Mouse (Mus musculus): ENCODE measurements around the gene Dnm3. TPM values are rescaled to one million over a fixed set of nuclear protein-coding genes. Genes with fewer than 3 reads are reported as not detected.

Gene Dnm3
- polyA plus RNA-seq, 1 experiment from 2014 or later: 25.7 TPM

DNA sequence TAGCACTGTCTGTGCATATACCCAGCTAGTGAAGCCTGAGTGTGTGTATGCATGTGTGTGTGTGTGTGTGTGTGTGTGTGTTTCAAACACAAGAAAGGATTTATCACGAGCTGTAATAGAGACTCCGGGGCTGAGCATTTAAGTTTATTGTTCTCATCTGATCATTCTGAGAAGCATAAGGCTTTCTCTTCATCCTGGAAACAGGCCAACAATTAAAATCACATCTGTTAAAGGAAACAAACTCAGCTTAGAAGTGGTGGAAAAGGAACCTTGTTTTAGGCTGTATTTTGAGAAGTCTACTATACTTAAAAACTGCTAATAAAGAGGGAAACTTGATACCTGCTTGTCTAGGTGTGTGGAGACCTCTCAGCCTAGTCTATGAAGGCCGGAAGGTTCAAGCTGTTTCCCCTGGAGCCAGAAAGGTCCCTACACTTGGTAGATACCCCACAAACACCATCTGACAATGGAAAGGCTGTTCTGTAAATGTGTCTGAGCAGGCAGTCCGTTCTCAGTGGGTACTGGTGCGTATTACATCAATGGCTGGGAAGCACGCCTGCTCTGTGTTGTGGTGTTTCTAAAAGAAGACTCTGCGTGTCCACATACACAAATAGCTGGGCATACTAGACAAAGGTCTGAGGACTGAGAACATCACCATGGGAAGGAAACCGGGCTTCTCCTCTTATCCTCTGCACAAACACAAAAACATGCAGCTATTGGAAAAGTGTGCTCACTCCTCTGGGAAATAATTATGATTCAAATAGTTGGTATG, 290.3 kb downstream of the Dnm3 start:
- Histone ChIP-seq H3K4me3 (no peak overlapping the region), H3K27ac (peak overlapping the region; percentile 76), H3K4me2 (replicated peaks) (no peak overlapping the region), H3K4me1 (peaks cover 32% of the 10 kb centered on the region), H3K9me3 (replicated peaks) (no peaks in the 10 kb centered on the region), H3K9ac (no peak overlapping the region), H3K27me3 (no peaks in the 10 kb centered on the region), H3K36me3 (no peaks in the 10 kb centered on the region)
- 54% methylated on average over 8 of the region's 8 CpGs for WGBS
- no peak for ATAC-seq (ENCODE audit: low FRiP score)

DNA sequence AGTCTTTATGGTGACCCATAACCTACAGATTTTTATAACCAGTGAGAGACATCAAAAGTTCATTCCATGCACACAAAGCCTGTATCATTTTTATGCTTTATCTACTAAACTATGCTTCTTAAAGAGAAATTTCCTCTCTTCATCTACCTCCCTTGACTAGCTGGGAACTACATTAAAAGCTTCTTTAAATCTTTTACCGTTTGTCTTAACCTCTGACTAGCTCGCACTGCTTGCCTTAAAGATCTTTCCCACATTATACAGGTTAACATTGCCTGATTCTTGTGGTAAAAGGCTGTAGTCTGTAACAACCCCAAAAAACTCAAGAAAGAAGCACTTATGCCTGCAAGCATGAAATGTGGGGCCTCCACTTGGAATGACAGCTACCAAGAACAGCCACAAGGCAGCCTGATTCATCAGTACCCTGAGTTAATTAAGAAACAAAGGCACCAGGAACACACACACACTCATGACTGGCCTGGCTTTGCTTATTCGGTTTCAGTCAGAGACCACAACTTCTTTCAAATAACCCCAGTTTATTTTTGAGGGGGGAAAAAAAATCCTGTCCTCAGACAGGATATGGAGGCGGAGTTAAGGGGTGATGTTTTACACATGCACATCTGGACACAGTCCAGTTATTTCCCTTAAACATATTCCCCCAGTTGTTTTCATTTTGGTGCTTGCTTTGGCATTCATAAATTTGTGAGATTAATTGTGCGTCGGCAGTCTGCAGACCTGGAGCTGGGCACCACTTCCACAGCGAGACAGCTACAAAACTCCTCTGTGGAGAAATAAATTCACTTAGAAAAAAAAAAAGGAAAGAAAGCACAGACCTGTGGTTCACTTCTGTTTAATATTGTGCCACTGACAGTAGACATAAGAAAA, 291.1 kb downstream of the Dnm3 start:
- H3K4me1 ChIP-seq: peaks cover 32% of the 10 kb centered on the region
- no peak overlapping the region for H3K9ac ChIP-seq
- peak overlapping the region; percentile 76 for H3K27ac ChIP-seq
- H3K9me3 ChIP-seq (replicated peaks): no peaks in the 10 kb centered on the region
- 59% methylated on average over 7 of the region's 7 CpGs for WGBS
- no peak for ATAC-seq (ENCODE audit: low FRiP score)
- no peak overlapping the region for H3K4me3 ChIP-seq
- no peak overlapping the region for H3K4me2 ChIP-seq (replicated peaks)
- H3K36me3 ChIP-seq: no peaks in the 10 kb centered on the region
- no peaks in the 10 kb centered on the region for H3K27me3 ChIP-seq

DNA sequence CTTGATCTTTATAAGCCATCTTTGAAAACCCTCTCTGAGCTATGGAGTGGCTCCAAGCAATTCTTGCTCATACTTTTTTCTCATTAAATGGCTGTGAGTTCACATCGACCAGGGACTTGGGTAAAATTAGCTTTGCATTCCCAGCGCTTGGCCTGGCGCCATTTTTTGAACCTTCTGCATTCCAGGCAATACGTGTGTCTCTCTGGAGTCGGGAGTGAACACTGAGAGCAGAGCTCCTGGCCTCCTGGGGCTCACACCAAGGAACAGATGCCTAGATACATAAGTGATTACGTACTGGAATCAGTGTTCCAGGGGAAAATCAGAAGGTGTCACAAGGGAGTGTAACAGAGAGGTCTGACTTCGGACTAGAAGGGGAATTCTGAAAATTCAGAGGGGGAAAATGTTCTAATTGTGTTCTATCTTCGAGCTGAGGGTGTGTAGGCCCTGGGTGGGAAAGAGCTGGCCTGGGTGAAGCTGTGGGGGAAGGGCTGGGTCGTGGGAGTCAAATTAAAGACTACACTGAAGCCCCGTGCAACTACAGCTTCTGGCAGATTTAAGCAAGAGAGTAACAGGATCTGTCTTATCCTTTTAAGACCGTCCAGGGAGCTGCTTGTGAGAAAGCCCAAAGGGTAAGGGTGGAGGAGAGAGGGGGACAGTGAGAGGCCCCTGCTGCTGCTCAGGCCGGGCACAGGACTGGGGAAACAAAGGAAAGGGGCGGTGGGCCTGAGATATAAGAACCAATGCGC, 293.7 kb downstream of the Dnm3 start:
- WGBS: 45% methylated on average over 14 of the region's 14 CpGs
- no peak overlapping the region for H3K4me3 ChIP-seq
- no peak overlapping the region for H3K4me2 ChIP-seq (replicated peaks)
- no peaks in the 10 kb centered on the region for H3K27me3 ChIP-seq
- no peak overlapping the region for H3K9ac ChIP-seq
- peak overlapping the region; percentile 72 for H3K27ac ChIP-seq
- H3K9me3 ChIP-seq (replicated peaks): no peaks in the 10 kb centered on the region
- no peaks in the 10 kb centered on the region for H3K36me3 ChIP-seq
- peaks cover 38% of the 10 kb centered on the region for H3K4me1 ChIP-seq
- no peak for ATAC-seq (ENCODE audit: low FRiP score)

DNA sequence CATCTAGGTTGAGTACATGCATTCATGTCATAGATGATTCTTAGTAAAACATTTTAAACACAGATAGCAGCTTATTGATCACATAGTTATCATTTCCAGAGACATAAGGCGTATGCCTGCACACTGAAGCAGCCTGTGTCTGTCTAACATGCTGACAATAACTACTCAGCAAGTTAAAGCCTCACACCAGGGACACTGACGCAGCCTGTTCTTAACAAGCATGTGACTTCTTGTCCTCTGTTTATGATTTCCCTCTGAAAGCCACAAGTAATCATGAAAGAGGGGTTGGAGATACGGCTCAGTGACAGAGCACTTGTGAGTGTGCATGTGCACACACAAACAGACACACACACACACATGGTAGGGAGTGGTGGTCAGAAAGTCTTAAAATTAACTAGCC, 294.4 kb downstream of the Dnm3 start:
- Histone ChIP-seq H3K4me3 (no peak overlapping the region), H3K27ac (peak overlapping the region; percentile 67), H3K27me3 (no peaks in the 10 kb centered on the region), H3K36me3 (no peaks in the 10 kb centered on the region), H3K9me3 (replicated peaks) (no peaks in the 10 kb centered on the region), H3K4me1 (peaks cover 38% of the 10 kb centered on the region), H3K4me2 (replicated peaks) (no peak overlapping the region), H3K9ac (no peak overlapping the region)
- 67% methylated on average over 3 of the region's 3 CpGs for WGBS
- no peak for ATAC-seq (ENCODE audit: low FRiP score)

DNA sequence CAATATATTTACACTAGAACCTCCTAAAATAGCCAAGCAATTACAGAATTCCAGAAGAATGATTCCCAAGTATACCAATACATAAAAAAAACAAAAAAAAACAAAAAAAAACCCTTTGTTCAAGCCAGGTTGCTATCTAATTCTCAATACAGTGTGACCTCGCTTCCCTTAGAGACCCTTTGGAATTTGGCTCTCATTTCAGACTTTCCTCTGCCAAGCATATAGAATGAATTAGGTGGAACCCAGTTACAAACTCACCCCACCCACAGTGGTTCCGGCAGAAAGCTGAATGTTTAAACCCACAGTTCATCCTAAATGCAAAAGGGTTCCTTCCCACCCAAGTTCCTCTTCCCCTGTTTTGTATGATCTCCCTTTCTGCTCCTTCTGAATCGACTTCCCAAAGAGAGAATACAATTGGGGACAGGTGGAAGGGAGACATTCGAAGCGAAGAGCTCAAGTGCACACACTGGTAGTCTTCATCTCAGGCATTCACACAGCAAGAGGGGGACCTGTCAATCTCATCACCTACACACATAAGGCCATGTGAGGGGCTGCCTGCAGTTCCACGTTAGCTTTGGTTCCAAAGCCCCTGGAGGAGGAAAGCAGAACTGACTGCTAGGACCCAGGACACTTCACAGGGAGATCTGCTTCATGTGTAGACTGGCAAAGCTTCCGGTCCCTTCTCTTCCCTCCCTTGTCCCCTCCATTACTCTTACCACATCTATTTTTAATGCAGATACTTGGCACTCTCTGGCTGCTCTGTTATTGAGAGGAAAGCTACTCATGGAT, 296.5 kb downstream of the Dnm3 start:
- 70% methylated on average over 7 of the region's 7 CpGs for WGBS
- no peak for ATAC-seq (ENCODE audit: low FRiP score)
- H3K9ac ChIP-seq: no peak overlapping the region
- H3K27me3 ChIP-seq: no peaks in the 10 kb centered on the region
- H3K36me3 ChIP-seq: no peaks in the 10 kb centered on the region
- H3K4me2 ChIP-seq (replicated peaks): no peak overlapping the region
- H3K9me3 ChIP-seq (replicated peaks): no peaks in the 10 kb centered on the region
- H3K27ac ChIP-seq: no peak overlapping the region
- H3K4me3 ChIP-seq: no peak overlapping the region
- H3K4me1 ChIP-seq: peaks cover 25% of the 10 kb centered on the region

DNA sequence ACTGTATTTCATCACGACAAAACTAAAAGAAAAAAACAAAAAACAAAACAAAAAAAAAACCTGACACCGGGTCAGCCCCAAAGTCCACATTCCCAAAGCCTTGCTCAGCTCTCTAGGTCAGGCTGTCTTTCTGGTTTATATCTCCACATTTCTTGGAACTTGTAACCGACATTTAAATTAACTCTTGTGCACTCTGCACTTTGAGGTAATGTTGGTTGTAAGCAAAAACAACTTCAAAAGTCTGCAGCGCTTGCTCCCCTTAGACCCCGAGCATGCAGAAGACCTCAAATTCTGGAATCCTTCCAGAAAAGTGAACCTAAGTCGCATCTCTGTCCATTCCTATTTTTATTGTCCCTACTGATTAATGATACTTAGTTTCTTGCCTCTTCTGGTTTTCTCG, 297.4 kb downstream of the Dnm3 start:
- H3K27ac ChIP-seq: no peak overlapping the region
- H3K27me3 ChIP-seq: no peaks in the 10 kb centered on the region
- peaks cover 25% of the 10 kb centered on the region for H3K4me1 ChIP-seq
- no peak overlapping the region for H3K4me3 ChIP-seq
- no peaks in the 10 kb centered on the region for H3K36me3 ChIP-seq
- no peak for ATAC-seq (ENCODE audit: low FRiP score)
- 81% methylated on average over 7 of the region's 7 CpGs for WGBS
- H3K9ac ChIP-seq: no peak overlapping the region
- H3K9me3 ChIP-seq (replicated peaks): no peaks in the 10 kb centered on the region
- no peak overlapping the region for H3K4me2 ChIP-seq (replicated peaks)

DNA sequence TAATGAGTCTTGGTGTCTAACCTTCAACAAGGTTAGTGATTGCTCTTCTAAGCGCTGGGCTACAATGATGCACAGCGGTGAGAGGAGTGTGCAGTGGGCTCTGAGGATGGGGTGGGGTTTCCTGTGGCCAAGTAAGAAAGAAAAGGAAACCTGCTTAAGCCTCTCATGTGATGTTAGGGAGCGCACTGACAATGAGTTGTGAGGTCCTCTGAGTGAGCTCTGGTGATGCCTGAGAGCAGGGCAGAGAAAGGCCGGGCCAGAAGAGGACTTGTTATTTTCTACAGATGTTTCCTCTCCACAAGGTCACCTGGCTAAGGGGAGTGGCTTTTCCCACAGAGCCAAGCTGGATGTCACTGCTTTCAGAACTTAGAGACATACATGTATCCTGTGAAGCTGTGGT, 298.4 kb downstream of the Dnm3 start:
- Histone ChIP-seq H3K9ac (no peak overlapping the region), H3K27me3 (no peaks in the 10 kb centered on the region), H3K27ac (no peak overlapping the region), H3K4me1 (peaks cover 20% of the 10 kb centered on the region), H3K4me2 (replicated peaks) (no peak overlapping the region), H3K4me3 (no peak overlapping the region), H3K9me3 (replicated peaks) (no peaks in the 10 kb centered on the region), H3K36me3 (no peaks in the 10 kb centered on the region)
- 92% methylated on average over 4 of the region's 4 CpGs for WGBS
- no peak for ATAC-seq (ENCODE audit: low FRiP score)

DNA sequence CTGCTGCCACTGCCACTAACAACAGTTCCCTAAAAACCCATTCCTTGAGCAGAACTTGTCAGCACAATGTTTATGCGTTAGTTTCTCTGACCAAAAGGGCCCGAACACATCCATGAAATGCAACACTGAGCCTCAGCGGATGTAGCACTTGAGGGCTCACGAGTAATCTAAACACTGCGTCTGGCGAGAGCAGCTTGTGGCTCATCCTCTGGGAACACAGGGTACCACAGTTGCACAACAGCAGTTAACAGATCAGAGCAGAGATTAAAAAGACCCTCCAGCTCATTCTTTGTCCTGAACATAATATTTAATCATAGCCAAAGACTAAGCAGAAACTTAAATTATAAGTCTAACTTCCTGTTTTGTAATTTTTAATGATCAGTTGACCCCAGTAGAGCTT, 305.0 kb downstream of the Dnm3 start:
- no peaks in the 10 kb centered on the region for H3K9me3 ChIP-seq (replicated peaks)
- H3K27me3 ChIP-seq: no peaks in the 10 kb centered on the region
- no peak for ATAC-seq (ENCODE audit: low FRiP score)

DNA sequence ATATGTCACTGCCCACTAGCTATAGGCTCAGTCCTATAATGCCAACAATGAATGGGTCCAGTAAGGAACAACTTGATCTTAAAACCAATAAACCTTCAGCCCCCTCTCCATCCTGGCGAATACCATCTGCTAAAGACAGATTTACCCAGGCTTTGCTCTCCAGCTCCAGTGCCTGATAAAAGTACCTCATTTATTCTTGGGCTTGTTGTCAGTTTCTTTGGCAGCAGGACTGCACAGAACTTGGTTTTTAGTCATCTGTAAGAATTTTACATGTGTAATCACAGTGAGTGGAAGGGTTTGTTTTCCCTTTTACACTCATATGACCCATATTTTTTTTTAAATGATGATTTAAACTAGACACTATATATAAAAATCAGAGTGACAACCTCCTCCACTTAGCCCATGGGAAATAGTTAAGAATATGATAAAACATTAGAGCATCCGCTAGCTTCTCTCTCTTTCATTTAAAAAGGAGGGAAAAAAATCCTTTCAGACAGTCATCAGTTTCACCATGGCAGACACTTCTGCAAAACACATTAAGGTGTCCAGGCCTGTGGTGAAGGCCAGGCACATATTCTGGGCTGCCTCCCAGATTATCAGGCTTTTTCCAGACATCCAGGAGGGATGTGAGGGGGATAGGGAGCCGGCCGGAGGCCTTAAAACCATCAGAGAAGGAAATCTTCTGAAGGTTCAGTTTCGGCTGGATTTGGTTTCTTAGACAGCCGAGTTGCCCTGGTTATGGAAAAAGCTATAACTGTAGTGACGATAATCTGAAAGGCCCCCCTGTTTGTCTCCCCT, 313.9 kb downstream of the Dnm3 start:
- no peak overlapping the region for H3K27ac ChIP-seq
- no peaks in the 10 kb centered on the region for H3K4me1 ChIP-seq
- H3K9me3 ChIP-seq (replicated peaks): no peaks in the 10 kb centered on the region
- ATAC-seq (ENCODE audit: low FRiP score): no peak
- no peak overlapping the region for H3K9ac ChIP-seq
- no peak overlapping the region for H3K4me2 ChIP-seq (replicated peaks)
- no peaks in the 10 kb centered on the region for H3K36me3 ChIP-seq
- H3K4me3 ChIP-seq: no peak overlapping the region
- no peaks in the 10 kb centered on the region for H3K27me3 ChIP-seq
- WGBS: 77% methylated on average over 7 of the region's 7 CpGs

More for the DNA sequence above, 305.0 kb downstream of the Dnm3 start:
- Histone ChIP-seq H3K4me2 (replicated peaks) (no peak overlapping the region), H3K36me3 (no peaks in the 10 kb centered on the region), H3K27ac (no peak overlapping the region), H3K4me1 (0 out of 2 replicates have a peak, but pooled peaks cover 3% of the 10 kb centered on the region), H3K9ac (no peak overlapping the region), H3K4me3 (no peak overlapping the region)
- 61% methylated on average over 6 of the region's 6 CpGs for WGBS

DNA sequence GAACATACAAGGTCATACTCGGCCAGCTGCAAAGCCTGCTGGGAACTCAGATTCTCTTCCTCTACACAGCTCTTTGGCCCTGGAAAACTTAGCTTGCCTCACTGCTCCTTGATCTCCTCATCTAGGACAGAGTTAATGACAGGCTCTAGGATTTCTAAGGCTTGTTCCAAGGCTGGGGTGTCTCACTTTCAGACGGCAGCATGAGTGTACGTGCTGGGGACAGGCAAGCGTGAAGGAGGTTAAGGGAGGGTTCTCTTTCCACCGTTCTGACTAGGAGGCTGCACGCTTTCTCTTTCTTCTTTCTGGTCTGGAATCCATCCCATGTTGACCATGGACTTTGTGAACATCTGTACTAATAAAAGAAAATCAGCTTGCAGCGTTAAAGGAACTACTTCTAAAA, 315.2 kb downstream of the Dnm3 start:
- H3K36me3 ChIP-seq: no peaks in the 10 kb centered on the region
- 80% methylated on average over 7 of the region's 7 CpGs for WGBS
- no peaks in the 10 kb centered on the region for H3K27me3 ChIP-seq
- H3K9me3 ChIP-seq (replicated peaks): no peaks in the 10 kb centered on the region
- H3K9ac ChIP-seq: no peak overlapping the region
- ATAC-seq (ENCODE audit: low FRiP score): no peak
- no peaks in the 10 kb centered on the region for H3K4me1 ChIP-seq
- no peak overlapping the region for H3K4me3 ChIP-seq
- no peak overlapping the region for H3K4me2 ChIP-seq (replicated peaks)
- H3K27ac ChIP-seq: no peak overlapping the region

DNA sequence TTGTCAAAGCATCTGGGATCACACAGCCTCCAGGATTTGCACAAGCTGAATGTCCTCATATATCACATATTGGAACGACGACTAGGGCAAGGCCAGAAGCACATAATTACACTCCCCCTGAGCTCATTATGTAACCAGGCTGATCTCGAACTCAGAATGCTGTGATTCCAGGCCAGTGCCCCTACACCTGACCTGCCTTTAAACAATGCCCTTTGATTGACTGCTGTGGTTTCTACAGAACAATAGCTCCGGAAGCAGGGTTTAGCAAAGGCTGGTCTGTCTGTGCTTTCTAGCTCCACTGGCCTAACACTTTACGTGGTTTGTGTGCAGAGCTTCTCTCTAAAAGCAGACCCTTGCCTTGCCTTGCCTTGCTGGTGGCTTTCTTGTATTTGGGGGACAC, 315.6 kb downstream of the Dnm3 start:
- H3K4me3 ChIP-seq: no peak overlapping the region
- H3K27me3 ChIP-seq: no peaks in the 10 kb centered on the region
- no peak overlapping the region for H3K9ac ChIP-seq
- H3K4me1 ChIP-seq: no peaks in the 10 kb centered on the region
- no peaks in the 10 kb centered on the region for H3K36me3 ChIP-seq
- WGBS: 35% methylated on average over 5 of the region's 5 CpGs
- no peak for ATAC-seq (ENCODE audit: low FRiP score)
- no peak overlapping the region for H3K4me2 ChIP-seq (replicated peaks)
- H3K9me3 ChIP-seq (replicated peaks): no peaks in the 10 kb centered on the region
- H3K27ac ChIP-seq: no peak overlapping the region

All from hindbrain, embryonic 12.5 days (tissue).